Mouse (Mus musculus) hindbrain, embryonic 13.5 days (tissue): ENCODE data around the gene Tmod4. TPM values are rescaled to one million over a fixed set of nuclear protein-coding genes. Genes with fewer than 3 reads are reported as not detected.

Experiments
- microRNA-seq: library from miRNA; unstranded; fragments of <30 nt; microRNA quantifications from one replicate; pipeline ENCODE4, GENCODE M21; 2016
- polyA plus RNA-seq: library from polyadenylated mRNA; unstranded; fragments of >200 nt; fragmentation: Nextera tagmentation; extraction: Ambion mirVana; gene quantifications from 2 replicates; pipeline ENCODE4 v1.2.1, GENCODE M21; 2015

Tmod4 gene
- polyA plus RNA-seq, 1 experiment from 2014 or later = 0.99 TPM

Small RNA genes lying within 50 kb of the gene (microRNA-seq; reads per million reads assigned to microRNA genes)
- not detected for gene Mir8099-1

Other genes starting within 250 kb of the Tmod4 start
- gene Psmb4, start 237.5 kb upstream of the Tmod4 start, polyA plus RNA-seq = 366 and 376 TPM in 2 replicates
- 10.1 and 14.1 TPM in 2 replicates for gene Selenbp1, start 191.4 kb upstream of the Tmod4 start, polyA plus RNA-seq
- gene Rfx5, start 170.4 kb upstream of the Tmod4 start, polyA plus RNA-seq = 5.4 and 5.5 TPM in 2 replicates
- 23.2 and 24.7 TPM in 2 replicates for gene Pi4kb, start 149.7 kb upstream of the Tmod4 start, polyA plus RNA-seq
- gene Zfp687, start 109.0 kb upstream of the Tmod4 start, polyA plus RNA-seq = 21.6 and 22.8 TPM in 2 replicates
- 269 and 277 TPM in 2 replicates for gene Psmd4, start 81.9 kb upstream of the Tmod4 start, polyA plus RNA-seq
- gene Pip5k1a, start 17.5 kb upstream of the Tmod4 start, polyA plus RNA-seq = 15.4 and 16.7 TPM in 2 replicates
- gene Vps72, start 13.5 kb upstream of the Tmod4 start, polyA plus RNA-seq = 219 and 221 TPM in 2 replicates
- gene Scnm1, start 9.5 kb downstream of the Tmod4 start, polyA plus RNA-seq = 95.9 and 97.1 TPM in 2 replicates
- 36.8 and 38.4 TPM in 2 replicates for gene Lysmd1, start 9.6 kb downstream of the Tmod4 start, polyA plus RNA-seq
- 2.8 and 3.1 TPM in 2 replicates for gene Tnfaip8l2, start 17.9 kb downstream of the Tmod4 start, polyA plus RNA-seq
- gene Sema6c, start 36.0 kb downstream of the Tmod4 start, polyA plus RNA-seq = 31.5 and 31.8 TPM in 2 replicates
- gene Gabpb2, start 93.4 kb downstream of the Tmod4 start, polyA plus RNA-seq = 4.5 and 4.6 TPM in 2 replicates
- 65.5 and 68.9 TPM in 2 replicates for gene Cdc42se1, start 104.3 kb downstream of the Tmod4 start, polyA plus RNA-seq
- 307 and 311 TPM in 2 replicates for gene Mllt11, start 107.7 kb downstream of the Tmod4 start, polyA plus RNA-seq
- gene Gm128, start 117.1 kb downstream of the Tmod4 start, polyA plus RNA-seq = 0.19 and 0.26 TPM in 2 replicates
- gene Bnipl, start 126.7 kb downstream of the Tmod4 start, polyA plus RNA-seq = 0.13 and 0.25 TPM in 2 replicates
- gene Mindy1, start 156.9 kb downstream of the Tmod4 start, polyA plus RNA-seq = 42.2 and 43.0 TPM in 2 replicates
- gene Prune1, start 157.6 kb downstream of the Tmod4 start, polyA plus RNA-seq = 50.3 and 51.8 TPM in 2 replicates
- gene Anxa9, start 182.7 kb downstream of the Tmod4 start, polyA plus RNA-seq = 0.31 and 0.38 TPM in 2 replicates
- gene Cers2, start 190.3 kb downstream of the Tmod4 start, polyA plus RNA-seq = 91.8 and 93.7 TPM in 2 replicates
- gene Setdb1, start 232.7 kb downstream of the Tmod4 start, polyA plus RNA-seq = 45.6 and 46.2 TPM in 2 replicates